Mouse (Mus musculus): ENCODE data around the gene Coq5. TPM values are rescaled to one million over a fixed set of nuclear protein-coding genes. Genes with fewer than 3 reads are reported as not detected.

Coq5 gene
- polyA plus RNA-seq, 1 experiment from 2014 or later, result 52.5 TPM

- ATAC-seq (ENCODE audit: low FRiP score) (no peak), DNase-seq (ENCODE audit: low spot score) (no peak)
- no peak overlapping the region for H3K4me3 ChIP-seq (replicated peaks; ENCODE audit: low read length)
- no peaks in the 10 kb centered on the region for H3K27me3 ChIP-seq (ENCODE audit: control insufficient read depth, insufficient read depth, low read length)
- no peak overlapping the region for H3K9ac ChIP-seq
- peaks cover 35% of the 10 kb centered on the region for H3K36me3 ChIP-seq (replicated peaks; ENCODE audit: control insufficient read depth, insufficient read depth)
- H3K27ac ChIP-seq, result no peak overlapping the region
- no peak overlapping the region for H3K4me2 ChIP-seq (replicated peaks)
- no peaks in the 10 kb centered on the region for H3K9me3 ChIP-seq (ENCODE audit: control insufficient read depth, low read length)
- peaks cover 19% of the 10 kb centered on the region for H3K4me1 ChIP-seq (replicated peaks; ENCODE audit: control insufficient read depth, insufficient read depth, low read length)
- WGBS, result 92% methylated on average over 5 of the region's 5 CpGs
Measured at GRCm38 (mm10) chr5:115266340-115266739, 13.1 kb upstream of the Coq5 start.

GRCm38 (mm10) chr5:115266787-115267468 is 12.5 kb upstream of the Coq5 start:
- ATAC-seq (ENCODE audit: low FRiP score) (no peak), DNase-seq (ENCODE audit: low spot score) (no peak)
- no peak overlapping the region for H3K4me2 ChIP-seq (replicated peaks)
- H3K4me3 ChIP-seq (replicated peaks; ENCODE audit: low read length), result no peak overlapping the region
- peaks cover 19% of the 10 kb centered on the region for H3K4me1 ChIP-seq (replicated peaks; ENCODE audit: control insufficient read depth, insufficient read depth, low read length)
- no peak overlapping the region for H3K9ac ChIP-seq
- WGBS, result 88% methylated on average over 8 of the region's 8 CpGs
- H3K27ac ChIP-seq, result no peak overlapping the region
- H3K36me3 ChIP-seq (replicated peaks; ENCODE audit: control insufficient read depth, insufficient read depth), result peaks cover 35% of the 10 kb centered on the region
- no peaks in the 10 kb centered on the region for H3K27me3 ChIP-seq (ENCODE audit: control insufficient read depth, insufficient read depth, low read length)
- H3K9me3 ChIP-seq (ENCODE audit: control insufficient read depth, low read length), result no peaks in the 10 kb centered on the region

- H3K9ac ChIP-seq, result no peak overlapping the region
- H3K27ac ChIP-seq, result no peak overlapping the region
- H3K4me3 ChIP-seq (replicated peaks; ENCODE audit: low read length), result no peak overlapping the region
- peaks cover 35% of the 10 kb centered on the region for H3K36me3 ChIP-seq (replicated peaks; ENCODE audit: control insufficient read depth, insufficient read depth)
- H3K9me3 ChIP-seq (ENCODE audit: control insufficient read depth, low read length), result no peaks in the 10 kb centered on the region
- 83% methylated on average over 3 of the region's 3 CpGs for WGBS
- ATAC-seq (ENCODE audit: low FRiP score) (no peak), DNase-seq (ENCODE audit: low spot score) (no peak)
- H3K27me3 ChIP-seq (ENCODE audit: control insufficient read depth, insufficient read depth, low read length), result no peaks in the 10 kb centered on the region
- peaks cover 19% of the 10 kb centered on the region for H3K4me1 ChIP-seq (replicated peaks; ENCODE audit: control insufficient read depth, insufficient read depth, low read length)
- no peak overlapping the region for H3K4me2 ChIP-seq (replicated peaks)
Measured at GRCm38 (mm10) chr5:115267469-115268045, 11.9 kb upstream of the Coq5 start.

GRCm38 (mm10) chr5:115268266-115268665 is 11.2 kb upstream of the Coq5 start:
- H3K27ac ChIP-seq, result no peak overlapping the region

GRCm38 (mm10) chr5:115269969-115270368 is 9.5 kb upstream of the Coq5 start:
- Histone ChIP-seq H3K4me2 (replicated peaks) (peak overlapping the region; percentile 60), H3K9me3 (ENCODE audit: control insufficient read depth, low read length) (no peaks in the 10 kb centered on the region), H3K4me1 (replicated peaks; ENCODE audit: control insufficient read depth, insufficient read depth, low read length) (peaks cover 24% of the 10 kb centered on the region), H3K36me3 (replicated peaks; ENCODE audit: control insufficient read depth, insufficient read depth) (peaks cover 25% of the 10 kb centered on the region), H3K27me3 (ENCODE audit: control insufficient read depth, insufficient read depth, low read length) (no peaks in the 10 kb centered on the region), H3K27ac (no peak overlapping the region), H3K9ac (no peak overlapping the region; the same call in 1 of the 2 replicates), H3K4me3 (replicated peaks; ENCODE audit: low read length) (peak overlapping the region; percentile 90)
- 90% methylated on average over 1 of the region's 1 CpGs for WGBS
- ATAC-seq (ENCODE audit: low FRiP score) (no peak), DNase-seq (ENCODE audit: low spot score) (no peak)

More at GRCm38 (mm10) chr5:115268266-115268665, 11.2 kb upstream of the Coq5 start:
- Histone ChIP-seq H3K9me3 (ENCODE audit: control insufficient read depth, low read length) (no peaks in the 10 kb centered on the region), H3K27me3 (ENCODE audit: control insufficient read depth, insufficient read depth, low read length) (no peaks in the 10 kb centered on the region), H3K4me2 (replicated peaks) (no peak overlapping the region), H3K4me1 (replicated peaks; ENCODE audit: control insufficient read depth, insufficient read depth, low read length) (peaks cover 21% of the 10 kb centered on the region), H3K36me3 (replicated peaks; ENCODE audit: control insufficient read depth, insufficient read depth) (peaks cover 30% of the 10 kb centered on the region), H3K9ac (no peak overlapping the region), H3K4me3 (replicated peaks; ENCODE audit: low read length) (no peak overlapping the region)
- no peak for ATAC-seq (ENCODE audit: low FRiP score)
- DNase-seq (ENCODE audit: low spot score), result no peak
- WGBS, result 61% methylated on average over 3 of the region's 3 CpGs

- H3K36me3 ChIP-seq (replicated peaks; ENCODE audit: control insufficient read depth, insufficient read depth), result peaks cover 17% of the 10 kb centered on the region
- H3K27ac ChIP-seq, result peak overlapping the region; percentile 87
- H3K4me2 ChIP-seq (replicated peaks), result peak overlapping the region; percentile 60
- H3K4me3 ChIP-seq (replicated peaks; ENCODE audit: low read length), result peak overlapping the region; percentile 90
- DNase-seq (ENCODE audit: low spot score) (peak; percentile 26), ATAC-seq (ENCODE audit: low FRiP score) (peak; percentile 61)
- no peaks in the 10 kb centered on the region for H3K9me3 ChIP-seq (ENCODE audit: control insufficient read depth, low read length)
- WGBS, result under 1% methylated on average over 69 of the region's 77 CpGs
- no peaks in the 10 kb centered on the region for H3K27me3 ChIP-seq (ENCODE audit: control insufficient read depth, insufficient read depth, low read length)
- peak overlapping the region; percentile 96 for H3K9ac ChIP-seq
- H3K4me1 ChIP-seq (replicated peaks; ENCODE audit: control insufficient read depth, insufficient read depth, low read length), result peaks cover 24% of the 10 kb centered on the region
Measured at GRCm38 (mm10) chr5:115271931-115272811, 7.3 kb upstream of the Coq5 start.

GRCm38 (mm10) chr5:115272812-115273548 is 6.5 kb upstream of the Coq5 start, which contains the start of gene Rnf10:
TSS of gene Rnf10 (minus strand) at chr5:115272898.
- no peaks in the 10 kb centered on the region for H3K27me3 ChIP-seq (ENCODE audit: control insufficient read depth, insufficient read depth, low read length)

GRCm38 (mm10) chr5:115273549-115274135 is 5.8 kb upstream of the Coq5 start:
- 74% methylated on average over 6 of the region's 6 CpGs for WGBS
- H3K9me3 ChIP-seq (ENCODE audit: control insufficient read depth, low read length), result no peaks in the 10 kb centered on the region
- no peaks in the 10 kb centered on the region for H3K27me3 ChIP-seq (ENCODE audit: control insufficient read depth, insufficient read depth, low read length)
- peak overlapping the region; percentile 60; the same call in 1 of the 2 replicates for H3K4me2 ChIP-seq (replicated peaks)
- H3K4me3 ChIP-seq (replicated peaks; ENCODE audit: low read length), result peak overlapping the region; percentile 90; the same call in 1 of the 2 replicates
- no peak for DNase-seq (ENCODE audit: low spot score)
- peaks cover 12% of the 10 kb centered on the region for H3K36me3 ChIP-seq (replicated peaks; ENCODE audit: control insufficient read depth, insufficient read depth)
- no peak for ATAC-seq (ENCODE audit: low FRiP score)
- H3K4me1 ChIP-seq (replicated peaks; ENCODE audit: control insufficient read depth, insufficient read depth, low read length), result peaks cover 24% of the 10 kb centered on the region
- H3K27ac ChIP-seq, result peak overlapping the region; percentile 87
- H3K9ac ChIP-seq, result peak overlapping the region; percentile 96

More at GRCm38 (mm10) chr5:115272812-115273548, 6.5 kb upstream of the Coq5 start, which contains the start of gene Rnf10:
- Histone ChIP-seq H3K9me3 (ENCODE audit: control insufficient read depth, low read length) (no peaks in the 10 kb centered on the region), H3K4me2 (replicated peaks) (peak within 1 kb of the TSS; percentile 60), H3K36me3 (replicated peaks; ENCODE audit: control insufficient read depth, insufficient read depth) (peaks cover 17% of the 10 kb centered on the region), H3K4me1 (replicated peaks; ENCODE audit: control insufficient read depth, insufficient read depth, low read length) (peaks cover 24% of the 10 kb centered on the region), H3K9ac (peak within 1 kb of the TSS; percentile 96), H3K27ac (peak within 1 kb of the TSS; percentile 87), H3K4me3 (replicated peaks; ENCODE audit: low read length) (peak within 1 kb of the TSS; percentile 90)
- ATAC-seq (ENCODE audit: low FRiP score), result peak; percentile 91
- WGBS, result 15% methylated on average over 26 of the region's 26 CpGs
- DNase-seq (ENCODE audit: low spot score), result peak; percentile 100

Measured in hindbrain, embryonic 14.5 days (tissue).